Mouse (Mus musculus): Measurements from ENCODE around the gene Zfhx3.
A peak's percentile ranks its signal among the peaks of the same experiment; 100 is the strongest.

Gene Zfhx3

DNA sequence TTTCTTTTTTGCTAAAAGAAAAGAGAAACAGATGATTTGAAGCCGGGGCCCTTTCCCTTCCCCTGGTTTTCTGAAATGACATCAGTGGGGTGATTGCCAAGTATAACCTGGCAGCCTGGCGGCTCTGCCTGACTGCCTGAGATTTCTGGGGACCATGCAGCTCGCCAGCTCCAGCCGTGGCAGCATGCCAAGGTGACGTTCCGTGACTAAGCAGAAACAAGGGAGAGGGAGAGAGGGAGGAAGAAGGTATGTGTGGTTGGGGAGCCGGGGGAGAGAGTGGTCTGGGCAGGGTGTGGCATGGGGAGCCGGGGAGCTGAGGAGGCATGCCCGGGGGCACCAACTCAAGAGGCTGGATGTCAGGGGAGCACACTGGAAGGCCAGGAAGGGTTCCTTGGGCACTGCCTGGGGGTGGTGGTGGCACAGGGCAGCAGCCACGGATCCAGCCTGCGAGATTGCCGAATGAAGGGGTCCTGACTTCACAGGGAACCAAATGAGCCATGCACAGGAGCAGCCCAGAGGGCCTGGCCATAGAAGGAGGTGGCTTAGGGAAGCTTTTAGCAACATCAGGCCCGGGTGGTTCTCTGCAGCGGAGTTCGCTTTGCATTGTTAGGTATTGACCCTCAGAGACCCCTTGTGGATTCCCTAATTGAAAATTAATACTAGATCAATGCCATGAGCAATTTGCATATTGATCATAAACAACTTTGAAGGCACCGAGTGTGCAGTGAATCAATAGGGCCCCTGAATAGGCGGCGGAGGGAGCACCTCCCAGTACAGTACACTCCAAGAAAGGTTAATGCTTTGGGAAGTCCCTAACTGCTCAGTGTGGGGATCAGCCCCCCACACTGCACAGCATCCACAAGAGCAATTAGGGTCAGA lies 954.3 kb downstream of the Zfhx3 start:
- DNase-seq (ENCODE audit: low spot score) = no peak

DNA sequence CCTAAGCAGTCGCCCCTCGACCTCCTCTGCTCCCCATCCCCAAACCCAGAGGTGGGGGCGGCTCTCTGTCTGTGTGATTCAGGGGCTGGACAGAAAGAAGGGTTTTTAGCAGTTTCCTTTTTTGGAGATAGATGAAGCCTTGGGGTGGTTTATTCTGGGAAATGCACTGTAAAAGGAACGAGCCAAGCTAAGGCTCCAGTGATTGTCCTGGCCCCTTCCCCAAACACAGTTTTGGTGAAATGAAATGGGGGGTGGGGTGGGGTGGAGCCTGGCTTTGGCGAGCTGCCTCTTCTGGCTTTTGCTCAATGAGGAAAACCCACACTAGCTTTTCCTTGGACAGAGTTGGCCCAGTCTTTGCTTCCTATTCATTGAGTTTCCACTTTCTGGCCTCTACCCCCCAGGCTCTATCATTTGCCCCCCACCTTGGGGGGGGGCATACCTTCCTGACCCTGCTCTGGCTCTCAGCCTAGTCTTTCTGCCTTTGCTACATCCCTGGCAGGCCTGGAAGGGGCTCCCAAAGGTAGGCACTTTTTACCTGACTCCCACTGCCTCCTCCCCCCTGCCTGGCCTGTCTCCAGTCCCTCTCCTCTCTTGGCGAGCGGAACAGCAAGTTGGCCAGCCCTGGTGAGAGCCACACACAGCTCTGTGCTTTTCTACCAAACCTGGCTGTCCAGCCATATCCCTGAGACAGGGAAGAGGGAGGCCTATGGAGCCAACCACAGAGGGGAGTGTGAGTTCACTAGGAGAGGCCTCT lies 955.1 kb downstream of the Zfhx3 start:
- DNase-seq (ENCODE audit: low spot score) = no peak

DNA sequence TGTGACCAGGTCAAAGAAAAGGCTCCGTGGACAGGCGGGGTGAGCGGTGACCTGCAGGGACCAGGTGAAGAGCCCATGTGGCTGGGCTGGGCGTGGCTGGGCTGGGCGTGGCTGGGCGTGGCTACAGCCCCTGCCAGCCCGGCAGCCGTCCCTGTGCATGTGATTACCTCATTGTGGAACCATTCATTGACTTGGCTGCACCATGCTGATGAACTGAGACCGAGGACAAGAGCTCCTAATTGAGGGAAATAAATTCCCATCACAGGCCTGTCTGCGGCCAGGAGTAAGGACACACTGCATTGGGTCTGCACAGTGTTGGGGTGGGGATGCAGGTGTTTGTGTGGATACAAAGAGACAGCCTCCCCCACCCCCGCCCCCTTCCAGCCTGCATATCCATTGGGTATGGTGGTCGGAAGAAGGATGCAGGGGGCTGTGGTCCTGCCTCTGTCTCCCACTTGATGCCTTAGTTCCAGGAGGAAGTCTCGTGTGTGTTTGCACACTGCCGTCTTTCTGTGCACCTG lies 956.9 kb downstream of the Zfhx3 start:
- no peak for DNase-seq (ENCODE audit: low spot score)

DNA sequence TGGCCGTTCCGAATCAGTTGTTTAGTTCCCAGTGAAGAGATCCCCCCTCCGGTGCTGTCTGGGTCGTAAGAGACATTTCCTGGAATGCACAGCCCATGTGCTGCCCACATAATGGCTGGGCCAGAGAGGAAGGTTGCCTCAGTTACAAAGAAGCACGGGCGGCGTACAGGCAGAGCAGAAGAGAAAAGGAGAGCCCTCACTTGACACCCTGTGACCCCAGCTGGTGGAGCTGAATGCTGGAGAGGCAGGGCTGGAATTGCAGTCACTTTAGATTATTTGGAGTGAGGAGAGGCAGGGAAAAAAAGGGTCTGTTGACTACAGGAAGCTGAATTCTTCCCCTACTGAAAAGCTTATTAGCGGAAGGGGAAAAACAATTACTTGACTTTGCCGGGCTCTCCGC lies 958.1 kb downstream of the Zfhx3 start:
- DNase-seq (ENCODE audit: low spot score) = no peak

DNA sequence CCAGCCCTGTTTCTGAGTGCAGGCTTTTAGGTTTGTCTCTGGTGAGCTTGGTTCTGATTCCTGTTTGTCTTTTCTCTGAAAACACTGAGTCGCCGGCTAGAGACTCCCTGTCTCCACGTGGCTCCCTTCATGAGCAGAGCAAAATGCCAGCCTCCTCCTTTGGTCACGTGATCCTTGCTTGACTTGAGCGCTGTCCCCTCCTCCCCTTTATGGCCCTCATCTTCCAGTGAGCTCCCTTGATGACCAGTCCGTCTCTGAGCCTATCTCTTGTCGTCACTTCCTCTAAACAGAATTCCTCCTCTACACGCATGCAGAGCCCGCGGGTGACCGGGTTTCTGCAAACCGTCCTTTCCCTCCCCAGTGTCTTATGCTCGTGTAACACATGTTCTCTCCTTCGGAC lies 958.8 kb downstream of the Zfhx3 start:
- DNase-seq (ENCODE audit: low spot score) = no peak

DNA sequence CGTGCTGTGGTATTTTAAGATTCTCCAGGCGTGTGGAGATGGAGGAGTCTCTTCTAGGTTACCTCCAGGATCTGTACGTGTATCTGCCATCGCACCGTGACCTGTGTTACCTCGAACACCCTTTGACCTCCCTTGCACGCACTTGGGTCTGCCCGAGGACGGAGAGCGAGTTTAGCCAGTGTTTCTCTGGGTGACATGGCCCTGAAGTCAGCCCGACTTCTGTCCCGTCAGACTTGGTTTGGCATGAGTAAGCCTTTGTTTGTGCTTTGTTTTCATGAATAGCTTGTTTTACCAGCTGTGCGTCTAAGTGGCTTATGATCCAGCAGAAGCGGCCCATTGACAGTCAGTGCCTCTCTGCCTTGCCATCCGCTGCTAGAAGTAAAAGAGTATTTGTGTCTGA lies 961.1 kb downstream of the Zfhx3 start:
- DNase-seq (ENCODE audit: low spot score) = no peak

DNA sequence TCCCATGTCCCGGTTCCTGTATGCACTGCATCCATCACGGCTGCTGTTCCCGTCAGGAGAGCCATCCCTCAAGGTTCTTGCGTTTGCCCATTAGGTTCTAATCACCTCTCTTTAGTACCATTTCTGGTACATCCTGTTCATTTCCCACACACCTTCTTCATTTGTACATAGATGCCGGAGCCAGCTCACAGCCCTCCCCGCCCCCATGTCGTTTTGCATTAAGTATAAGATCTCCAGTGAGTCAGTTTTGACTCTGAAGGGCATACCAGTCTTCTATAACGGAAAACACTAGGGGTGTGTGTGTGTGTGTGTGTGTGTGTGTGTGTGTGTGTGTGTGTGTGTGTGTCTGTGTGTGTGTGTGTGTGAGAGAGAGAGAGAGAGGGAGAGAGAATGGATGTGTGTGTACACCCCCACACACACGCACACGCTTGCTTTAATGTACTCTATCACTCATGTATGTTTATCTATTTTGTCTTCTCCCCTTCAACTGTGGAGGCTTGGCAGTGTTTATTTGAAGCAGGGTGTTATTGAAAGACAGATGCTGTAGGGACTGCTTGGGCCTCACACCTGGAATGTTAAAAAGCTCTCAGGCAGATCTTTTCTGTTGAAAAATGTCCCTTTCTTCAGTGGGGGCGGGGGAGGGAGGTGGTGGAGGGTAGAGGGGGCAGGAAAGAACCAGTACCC lies 962.0 kb downstream of the Zfhx3 start:
- DNase-seq (ENCODE audit: low spot score) = no peak

DNA sequence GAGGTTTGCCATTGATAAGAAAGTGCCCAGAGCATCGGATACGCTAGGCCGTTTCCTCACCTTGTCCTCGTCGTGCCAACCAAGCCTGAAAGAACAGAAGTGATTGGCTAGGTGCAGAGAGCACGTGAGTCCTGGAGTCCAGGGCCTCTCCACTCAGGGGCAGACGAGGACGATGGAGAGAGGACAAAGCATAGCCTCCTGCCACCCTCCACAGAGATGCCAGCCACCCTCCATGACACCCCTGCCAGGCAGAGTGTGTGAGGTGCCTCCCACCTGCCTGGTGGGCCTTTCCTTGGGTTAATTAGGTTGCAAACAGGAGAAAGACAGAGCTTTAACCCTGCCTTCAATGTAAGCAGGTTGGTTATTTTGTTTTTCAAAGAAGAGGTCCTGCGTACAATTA lies 965.6 kb downstream of the Zfhx3 start:
- no peak for DNase-seq (ENCODE audit: low spot score)

DNA sequence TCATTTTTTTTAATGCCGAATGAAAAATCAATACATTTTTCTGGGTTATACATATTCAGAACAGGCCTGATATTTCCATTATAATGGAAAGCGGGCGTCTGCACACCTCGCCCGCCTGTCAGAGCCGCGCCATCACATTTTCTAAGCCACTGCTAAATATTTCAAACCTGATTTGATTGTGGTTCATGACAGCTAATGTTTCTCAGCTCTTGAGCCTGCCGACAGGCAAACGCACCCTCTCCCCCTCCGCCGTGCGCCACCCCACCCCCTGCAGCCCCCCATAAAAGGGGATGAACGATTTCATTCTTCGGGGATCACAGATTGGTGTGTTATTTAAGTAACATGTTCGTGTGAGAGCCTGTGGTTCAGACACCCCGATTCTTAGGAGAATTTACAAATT lies 966.1 kb downstream of the Zfhx3 start:
- no peak for DNase-seq (ENCODE audit: low spot score)

DNA sequence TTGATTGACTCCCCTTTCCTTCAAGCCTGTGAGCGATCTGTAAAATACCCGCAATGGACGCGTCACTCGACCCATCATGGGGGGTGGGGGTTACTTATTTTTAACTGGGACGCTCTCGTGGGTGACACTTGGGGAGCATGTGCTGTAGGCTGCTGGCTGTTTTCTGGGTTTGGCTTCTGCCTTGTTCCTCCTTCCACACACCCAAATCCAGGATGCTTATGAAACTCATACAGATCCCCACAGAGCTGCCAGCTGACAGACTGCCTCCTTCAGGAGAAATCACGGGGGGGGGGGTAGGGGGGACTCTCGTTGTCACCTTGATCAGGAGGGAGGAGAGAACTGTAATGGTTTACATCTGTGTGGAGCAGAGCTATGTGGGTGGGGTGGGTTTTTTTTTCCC lies 966.6 kb downstream of the Zfhx3 start:
- no peak for DNase-seq (ENCODE audit: low spot score)

DNA sequence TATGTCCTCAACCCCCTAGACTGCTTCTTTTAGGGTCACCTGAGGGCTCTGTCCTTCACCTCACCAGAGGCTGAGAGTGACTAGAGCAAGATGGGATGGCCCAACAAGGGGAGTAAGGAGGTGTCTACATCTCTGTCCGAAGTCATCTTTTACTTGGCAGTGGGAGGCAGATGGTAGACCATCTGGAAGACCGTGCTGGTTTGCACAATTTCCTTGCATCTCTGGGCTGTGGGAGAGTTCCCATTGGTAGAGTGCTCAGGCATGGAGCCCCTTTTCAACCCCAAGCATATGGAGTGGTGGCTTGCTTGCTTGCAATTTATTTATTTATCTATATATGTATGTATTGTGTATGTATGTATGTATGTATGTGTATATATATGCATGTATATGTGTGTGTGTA lies 967.0 kb downstream of the Zfhx3 start:
- no peak for DNase-seq (ENCODE audit: low spot score)

DNA sequence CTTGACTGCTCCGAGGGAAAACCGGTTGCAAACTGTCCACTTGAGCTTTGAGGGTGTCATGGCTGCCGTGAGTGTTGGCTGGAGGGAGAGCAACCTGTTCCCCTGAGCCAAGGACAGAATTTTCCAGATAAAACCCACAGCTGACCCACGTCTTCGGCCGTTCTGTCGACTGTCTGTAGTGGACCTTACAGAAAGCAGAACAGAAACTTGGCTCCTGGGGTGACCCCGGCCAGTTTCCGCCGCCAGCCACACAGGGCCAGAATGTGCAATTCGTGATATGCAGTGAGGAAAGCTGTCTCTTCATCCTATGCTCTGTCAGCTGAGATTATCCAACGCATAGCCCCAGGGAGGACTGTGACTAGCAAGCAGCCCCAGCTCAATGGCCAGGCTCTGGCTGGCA lies 968.4 kb downstream of the Zfhx3 start:
- DNase-seq (ENCODE audit: low spot score) = no peak

DNA sequence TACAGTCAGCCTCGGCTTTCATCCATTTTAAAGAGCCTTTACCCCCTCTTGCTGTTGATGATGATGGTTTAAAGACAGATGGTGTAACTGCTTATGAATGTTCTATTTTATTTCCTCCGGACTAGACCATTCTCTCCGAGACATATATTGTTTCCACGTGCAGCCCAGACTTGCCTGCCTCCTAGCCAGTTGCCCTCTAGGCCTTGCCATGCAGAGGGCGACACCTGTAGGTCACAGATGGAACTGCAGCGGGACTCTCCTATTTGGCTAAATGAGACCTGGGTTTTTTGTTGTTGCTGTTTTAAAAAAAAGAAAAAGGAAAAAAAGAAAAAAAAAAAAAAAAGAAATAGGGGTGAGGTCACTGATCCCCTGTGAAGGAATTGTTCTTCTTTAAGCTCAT lies 969.1 kb downstream of the Zfhx3 start:
- DNase-seq (ENCODE audit: low spot score) = peak; percentile 80

DNA sequence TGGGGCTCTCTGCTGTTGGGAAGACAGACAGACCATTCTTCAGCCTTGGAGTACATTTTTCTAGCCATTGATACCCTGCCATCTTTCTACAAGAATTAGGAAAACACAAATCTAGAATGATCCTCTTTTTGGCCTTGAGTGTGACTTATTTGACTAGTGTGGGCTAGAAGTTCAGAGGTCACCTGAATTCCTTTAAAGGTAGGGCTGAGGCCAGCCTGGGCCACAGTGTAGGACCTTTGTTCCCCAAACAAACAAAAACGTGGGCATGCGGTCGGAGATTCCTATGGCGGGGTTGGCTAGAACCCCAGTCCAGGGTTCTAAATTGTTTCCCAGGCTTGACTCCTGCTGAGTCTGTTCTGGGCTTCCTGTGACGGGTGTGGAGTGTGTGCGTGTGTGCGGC lies 970.6 kb downstream of the Zfhx3 start:
- DNase-seq (ENCODE audit: low spot score) = no peak

DNA sequence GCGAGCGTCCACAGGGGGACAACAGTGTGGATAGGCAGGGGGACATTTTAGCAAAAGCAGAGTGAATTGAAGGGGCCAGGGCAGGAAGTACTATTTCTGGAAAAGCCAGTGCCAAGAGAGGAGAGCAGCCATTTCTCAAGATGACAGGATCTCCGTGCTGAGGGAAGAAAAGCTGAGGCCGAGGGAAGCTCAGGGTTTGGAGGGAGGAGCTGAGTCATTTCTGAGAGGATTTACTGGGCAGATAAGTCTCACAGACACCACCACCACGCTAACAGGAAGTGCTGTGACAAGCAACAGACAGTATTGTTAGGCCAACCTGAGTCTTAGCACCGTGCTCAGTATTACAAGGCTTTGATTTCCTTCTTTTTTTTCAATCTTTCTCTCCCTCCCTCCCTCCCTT lies 973.0 kb downstream of the Zfhx3 start:
- DNase-seq (ENCODE audit: low spot score) = no peak

DNA sequence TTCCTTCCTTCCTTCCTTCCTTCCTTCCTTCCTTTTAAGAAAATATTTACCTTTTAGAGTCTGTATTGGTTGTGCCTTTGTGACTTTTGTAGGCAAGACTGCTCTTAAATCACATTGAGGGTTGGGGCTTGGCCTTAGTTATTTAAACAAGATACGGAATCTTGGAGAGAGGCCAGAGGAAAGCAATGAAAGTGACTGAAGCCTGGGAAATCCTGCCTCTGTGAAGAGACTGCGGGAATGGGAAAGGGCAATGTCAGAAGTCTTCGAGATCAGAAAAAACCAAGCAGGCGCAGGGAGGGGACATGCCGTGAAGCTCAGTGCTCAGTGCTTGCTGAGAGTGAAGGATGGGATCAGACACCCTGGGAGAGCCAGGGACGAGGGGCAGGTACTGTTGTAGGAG lies 973.4 kb downstream of the Zfhx3 start:
- DNase-seq (ENCODE audit: low spot score) = no peak

DNA sequence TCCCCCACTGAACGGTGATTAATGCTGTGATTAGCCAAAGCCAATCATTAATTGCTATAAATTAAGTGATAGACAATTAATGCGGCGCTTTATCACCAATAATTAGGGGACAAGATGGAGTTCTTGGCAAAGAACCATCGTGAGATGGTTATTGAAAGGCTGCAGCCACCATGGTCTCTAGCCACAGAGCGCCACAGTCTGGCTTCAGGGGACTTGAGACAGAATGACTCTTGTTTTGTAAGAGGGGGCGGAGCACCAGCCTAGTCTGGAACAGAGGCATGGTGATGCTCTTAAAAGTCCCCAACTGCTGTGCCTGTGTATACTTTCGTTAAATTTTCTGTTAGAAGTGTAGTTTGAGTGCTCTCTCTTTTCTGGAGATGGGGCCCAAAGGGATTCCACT lies 977.7 kb downstream of the Zfhx3 start:
- DNase-seq (ENCODE audit: low spot score) = no peak

DNA sequence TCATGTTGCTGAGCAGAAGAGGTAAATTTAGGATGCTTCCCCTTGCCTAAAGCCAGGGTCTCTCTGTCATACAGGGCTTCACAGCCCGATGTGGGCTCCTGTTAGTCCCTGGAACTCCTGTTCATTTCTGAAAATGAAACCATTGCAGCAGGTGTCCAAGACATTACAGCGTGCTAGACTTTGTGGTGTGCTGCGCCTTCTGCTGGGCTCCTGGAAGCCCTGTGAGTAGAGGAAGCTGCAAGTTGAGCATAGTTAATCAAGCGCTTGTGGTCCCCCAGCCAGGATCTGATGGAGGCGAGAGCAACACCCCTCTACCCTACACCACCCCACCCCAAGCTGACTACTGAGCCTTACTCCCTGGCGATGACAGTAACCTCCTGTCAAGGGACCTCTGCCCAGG lies 980.7 kb downstream of the Zfhx3 start:
- no peak for DNase-seq (ENCODE audit: low spot score)

DNA sequence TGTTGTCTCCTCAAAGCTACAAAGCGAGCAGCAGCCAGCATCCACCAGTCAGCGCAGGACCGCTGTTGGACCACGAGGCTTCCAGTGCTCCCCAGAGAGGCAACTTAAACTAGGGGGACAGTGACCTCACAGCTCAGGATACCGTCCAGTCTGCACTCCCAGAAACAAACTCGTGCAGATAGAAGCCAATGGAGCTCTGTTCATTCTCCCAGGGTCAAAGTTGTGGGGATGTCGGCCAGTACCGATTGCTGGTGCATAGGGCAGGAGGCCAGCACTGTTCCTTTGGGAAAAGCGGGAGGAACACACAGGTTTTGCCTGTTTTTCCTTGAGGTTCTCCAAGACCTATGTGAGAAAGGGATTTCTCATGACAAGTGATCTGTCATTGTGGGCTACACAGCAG lies 982.1 kb downstream of the Zfhx3 start:
- no peak for DNase-seq (ENCODE audit: low spot score)

DNA sequence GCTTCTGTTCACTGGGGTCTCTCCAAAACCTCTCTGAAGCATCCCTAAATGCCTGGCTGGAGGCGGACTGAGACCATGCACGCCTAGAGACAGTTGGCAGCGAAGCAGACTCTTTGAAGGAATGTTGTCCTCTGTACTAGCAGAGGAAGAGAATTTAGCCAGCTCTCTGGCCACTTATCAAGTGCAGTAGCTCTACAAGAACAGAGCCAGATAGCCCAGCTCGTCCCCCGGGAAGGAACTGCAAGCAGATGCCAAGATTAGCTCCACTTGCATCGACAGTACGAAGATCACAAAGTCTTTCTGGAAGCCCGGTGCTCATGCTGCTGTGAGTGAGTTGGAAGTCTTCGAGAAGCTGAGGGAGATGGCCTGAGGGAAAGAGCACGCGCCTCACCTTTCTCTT lies 983.7 kb downstream of the Zfhx3 start:
- DNase-seq (ENCODE audit: low spot score) = no peak

DNA sequence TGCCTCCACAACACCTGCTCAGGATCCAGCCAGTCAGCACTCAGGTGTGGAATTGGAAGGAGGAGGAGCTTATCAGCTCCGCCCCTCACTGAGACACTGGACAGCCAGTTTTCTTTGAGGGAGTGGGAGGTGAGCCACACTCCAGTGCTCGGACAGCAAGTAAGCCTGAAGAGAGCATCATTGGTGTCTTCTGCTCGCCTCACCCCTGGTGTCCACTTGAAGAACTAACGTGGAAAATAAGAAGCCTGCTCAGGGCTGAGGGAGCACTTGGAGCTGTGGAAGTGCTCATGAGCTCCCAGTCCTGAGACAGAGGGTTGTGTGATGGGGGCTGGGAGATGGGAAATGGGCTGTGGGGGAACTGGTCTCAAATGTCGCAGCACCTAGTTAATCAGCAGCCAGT lies 988.2 kb downstream of the Zfhx3 start:
- no peak for DNase-seq (ENCODE audit: low spot score)

DNA sequence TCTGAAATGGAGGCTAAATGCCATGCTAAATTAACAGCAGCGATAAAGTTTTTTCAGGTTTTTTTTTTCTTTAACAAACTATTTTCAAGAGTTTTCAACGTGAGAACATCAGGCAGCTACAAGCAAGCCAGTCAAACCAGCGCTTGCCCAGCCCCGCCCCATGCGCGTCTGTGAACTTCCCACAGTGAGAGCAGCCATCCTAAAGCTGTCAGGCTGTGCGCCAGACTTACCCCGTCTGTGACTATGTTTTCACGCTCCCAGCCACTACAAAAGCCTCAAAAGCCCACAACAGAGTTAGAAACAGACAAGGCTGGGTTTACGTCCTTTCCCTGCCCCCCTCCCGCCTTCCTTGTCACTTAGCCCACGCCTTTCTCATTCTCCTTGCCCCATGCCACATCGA lies 989.4 kb downstream of the Zfhx3 start:
- DNase-seq (ENCODE audit: low spot score) = no peak

DNA sequence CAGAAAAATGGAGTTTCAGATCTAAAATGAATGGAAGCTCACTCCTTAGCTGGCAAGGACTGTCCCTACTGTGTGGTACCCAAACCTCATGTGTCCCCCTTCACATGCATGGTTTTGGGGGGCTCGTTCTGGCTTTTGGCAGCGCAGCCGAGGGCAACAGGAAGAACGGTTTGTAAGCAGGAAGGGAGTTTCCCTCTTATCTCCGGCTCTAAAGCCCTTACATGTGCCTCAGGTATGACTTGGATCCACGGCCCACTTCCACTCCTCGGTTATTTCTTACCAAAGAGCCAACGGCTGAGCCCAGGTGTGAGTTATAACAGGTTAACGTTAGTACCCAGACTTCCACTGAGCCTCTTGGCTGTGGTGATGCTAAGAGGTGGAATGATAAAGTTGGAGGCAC lies 990.3 kb downstream of the Zfhx3 start:
- DNase-seq (ENCODE audit: low spot score) = no peak
